Mouse (Mus musculus): ENCODE data around the gene Lrrc3c. TPM values are rescaled to one million over a fixed set of nuclear protein-coding genes. Genes with fewer than 3 reads are reported as not detected.
"Not testable (repeated sequence)": the region's sequence is repeated elsewhere in the genome, so short reads cannot be mapped to it uniquely, and the experiment has no call there.

Gene Lrrc3c
- polyA plus RNA-seq, 1 experiment from 2014 or later, result not detected

DNA sequence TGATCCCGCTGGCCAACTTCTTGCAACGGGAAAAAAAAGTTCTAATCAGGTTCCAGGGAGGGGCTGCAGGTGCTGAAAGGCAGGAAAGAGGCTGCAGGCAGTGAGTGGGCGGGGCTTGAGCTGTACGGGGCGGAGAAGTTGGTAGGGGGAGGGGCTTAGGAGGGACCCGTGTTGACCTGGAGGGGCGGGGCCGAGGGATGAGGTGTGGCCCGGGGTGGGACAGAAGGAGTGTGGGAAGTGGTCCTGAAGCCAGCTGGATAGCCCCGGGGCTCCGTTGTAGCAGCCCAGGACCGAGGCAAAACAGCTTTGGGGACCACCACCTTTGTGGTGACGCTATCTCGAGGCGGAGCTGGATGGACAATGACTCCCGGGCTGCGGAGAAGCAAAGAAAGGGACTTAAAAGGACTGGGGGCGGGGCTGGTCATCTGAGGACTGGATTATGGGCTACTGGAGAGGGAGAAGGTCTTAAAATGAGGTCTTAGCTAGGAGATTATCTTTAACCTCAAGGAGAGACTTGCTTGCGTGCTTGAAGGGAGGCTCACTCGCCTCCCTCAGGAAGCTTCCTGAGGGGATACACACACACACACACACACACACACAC is 4.1 kb downstream of the Lrrc3c start:
- H3K9me3 ChIP-seq (ENCODE audit: control insufficient read depth, low read length), result no peaks in the 10 kb centered on the region
- peak; percentile 25 for DNase-seq
- no peaks in the 10 kb centered on the region for H3K36me3 ChIP-seq (ENCODE audit: control insufficient read depth, insufficient read depth, low read length)
- H3K27me3 ChIP-seq (ENCODE audit: control insufficient read depth, insufficient read depth, low read length), result peaks cover 4% of the 10 kb centered on the region; the same call in 1 of the 2 replicates
- no peak overlapping the region for H3K27ac ChIP-seq (replicated peaks; ENCODE audit: low read depth, low read length)
- peaks cover 4% of the 10 kb centered on the region; the same call in 1 of the 2 replicates for H3K4me1 ChIP-seq (ENCODE audit: control insufficient read depth, insufficient read depth, low read length)
- H3K4me3 ChIP-seq (replicated peaks; ENCODE audit: low read depth, low read length), result peak overlapping the region; percentile 19
- no peak for ATAC-seq (ENCODE audit: low FRiP score, low TSS enrichment)
- under 1% methylated on average over 20 of the region's 20 CpGs for WGBS
- H3K4me2 ChIP-seq (ENCODE audit: low read length), result peak overlapping the region; percentile 52
- H3K9ac ChIP-seq (replicated peaks; ENCODE audit: low read length), result peak overlapping the region; percentile 29; the same call in 1 of the 2 replicates

GRCm38 (mm10) chr11:98603953-98604352 is 5.9 kb downstream of the Lrrc3c start:
- DNase-seq, result no peak
- no peak overlapping the region for H3K4me3 ChIP-seq (replicated peaks; ENCODE audit: low read depth, low read length)

GRCm38 (mm10) chr11:98604911-98605310 is 6.8 kb downstream of the Lrrc3c start:
- not testable (repeated sequence) for ATAC-seq (ENCODE audit: low FRiP score, low TSS enrichment); H3K27ac ChIP-seq (replicated peaks; ENCODE audit: low read depth, low read length); H3K27me3 ChIP-seq (ENCODE audit: control insufficient read depth, insufficient read depth, low read length); DNase-seq; H3K4me2 ChIP-seq (ENCODE audit: low read length); H3K36me3 ChIP-seq (ENCODE audit: control insufficient read depth, insufficient read depth, low read length); H3K4me3 ChIP-seq (replicated peaks; ENCODE audit: low read depth, low read length); H3K9ac ChIP-seq (replicated peaks; ENCODE audit: low read length); H3K9me3 ChIP-seq (ENCODE audit: control insufficient read depth, low read length); H3K4me1 ChIP-seq (ENCODE audit: control insufficient read depth, insufficient read depth, low read length)
- WGBS, result 72% methylated on average over 6 of the region's 6 CpGs

More at GRCm38 (mm10) chr11:98603953-98604352, 5.9 kb downstream of the Lrrc3c start:
- H3K36me3 ChIP-seq (ENCODE audit: control insufficient read depth, insufficient read depth, low read length), result no peaks in the 10 kb centered on the region
- no peak overlapping the region for H3K9ac ChIP-seq (replicated peaks; ENCODE audit: low read length)
- H3K4me2 ChIP-seq (ENCODE audit: low read length), result no peak overlapping the region
- no peaks in the 10 kb centered on the region for H3K9me3 ChIP-seq (ENCODE audit: control insufficient read depth, low read length)
- peaks cover 4% of the 10 kb centered on the region; the same call in 1 of the 2 replicates for H3K4me1 ChIP-seq (ENCODE audit: control insufficient read depth, insufficient read depth, low read length)
- H3K27ac ChIP-seq (replicated peaks; ENCODE audit: low read depth, low read length), result no peak overlapping the region
- peaks cover 4% of the 10 kb centered on the region; the same call in 1 of the 2 replicates for H3K27me3 ChIP-seq (ENCODE audit: control insufficient read depth, insufficient read depth, low read length)
- no peak for ATAC-seq (ENCODE audit: low FRiP score, low TSS enrichment)
- WGBS, result 87% methylated on average over 2 of the region's 2 CpGs

- Histone ChIP-seq H3K27ac (replicated peaks; ENCODE audit: low read depth, low read length) (no peak overlapping the region), H3K4me3 (replicated peaks; ENCODE audit: low read depth, low read length) (no peak overlapping the region), H3K4me1 (ENCODE audit: control insufficient read depth, insufficient read depth, low read length) (peaks cover 4% of the 10 kb centered on the region; the same call in 1 of the 2 replicates), H3K9me3 (ENCODE audit: control insufficient read depth, low read length) (no peaks in the 10 kb centered on the region), H3K4me2 (ENCODE audit: low read length) (no peak overlapping the region), H3K36me3 (ENCODE audit: control insufficient read depth, insufficient read depth, low read length) (no peaks in the 10 kb centered on the region), H3K9ac (replicated peaks; ENCODE audit: low read length) (no peak overlapping the region), H3K27me3 (ENCODE audit: control insufficient read depth, insufficient read depth, low read length) (no peaks in the 10 kb centered on the region)
- ATAC-seq (ENCODE audit: low FRiP score, low TSS enrichment), result no peak
- peak; percentile 85 for DNase-seq
- WGBS, result 6% methylated on average over 3 of the region's 3 CpGs
These were observed 8.7 kb downstream of the Lrrc3c start for GRCm38 (mm10) chr11:98606763-98607162.

DNA sequence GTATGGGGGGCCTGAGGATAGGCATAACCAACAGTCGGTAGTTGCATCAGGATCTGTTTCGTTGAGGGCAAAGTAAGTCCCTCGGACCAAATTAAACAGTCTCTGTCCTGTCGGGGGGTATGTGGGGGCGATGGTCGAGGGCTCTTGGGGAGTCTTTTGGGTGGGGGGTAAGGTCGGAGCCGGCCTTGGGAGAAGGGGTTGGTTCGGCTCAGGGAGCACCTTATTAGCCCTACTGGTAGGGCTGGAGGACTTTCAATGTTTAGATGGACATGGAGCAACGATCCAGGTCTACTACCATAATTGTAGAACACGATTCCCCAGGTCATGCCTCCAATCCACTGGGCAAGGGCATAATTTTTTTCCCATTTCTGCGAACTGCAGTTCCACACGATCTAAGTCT is 22.7 kb downstream of the Lrrc3c start:
- no peak overlapping the region for H3K27ac ChIP-seq (replicated peaks; ENCODE audit: low read depth, low read length)
- no peak overlapping the region for H3K4me3 ChIP-seq (replicated peaks; ENCODE audit: low read depth, low read length)
- no peak overlapping the region for H3K4me2 ChIP-seq (ENCODE audit: low read length)
- DNase-seq, result no peak
- ATAC-seq (ENCODE audit: low FRiP score, low TSS enrichment), result no peak
- WGBS, result 95% methylated on average over 13 of the region's 13 CpGs
- H3K27me3 ChIP-seq (ENCODE audit: control insufficient read depth, insufficient read depth, low read length), result no peaks in the 10 kb centered on the region
- H3K36me3 ChIP-seq (ENCODE audit: control insufficient read depth, insufficient read depth, low read length), result no peaks in the 10 kb centered on the region
- H3K9ac ChIP-seq (replicated peaks; ENCODE audit: low read length), result no peak overlapping the region
- no peaks in the 10 kb centered on the region for H3K9me3 ChIP-seq (ENCODE audit: control insufficient read depth, low read length)
- no peaks in the 10 kb centered on the region for H3K4me1 ChIP-seq (ENCODE audit: control insufficient read depth, insufficient read depth, low read length)

GRCm38 (mm10) chr11:98623981-98624380 is 25.9 kb downstream of the Lrrc3c start:
- H3K4me3 ChIP-seq (replicated peaks; ENCODE audit: low read depth, low read length); H3K36me3 ChIP-seq (ENCODE audit: control insufficient read depth, insufficient read depth, low read length); H3K9me3 ChIP-seq (ENCODE audit: control insufficient read depth, low read length); H3K27me3 ChIP-seq (ENCODE audit: control insufficient read depth, insufficient read depth, low read length); H3K9ac ChIP-seq (replicated peaks; ENCODE audit: low read length); H3K4me1 ChIP-seq (ENCODE audit: control insufficient read depth, insufficient read depth, low read length); H3K27ac ChIP-seq (replicated peaks; ENCODE audit: low read depth, low read length); DNase-seq; ATAC-seq (ENCODE audit: low FRiP score, low TSS enrichment); H3K4me2 ChIP-seq (ENCODE audit: low read length): not testable (repeated sequence)
- 81% methylated on average over 6 of the region's 6 CpGs for WGBS

GRCm38 (mm10) chr11:98624381-98624780 is 26.3 kb downstream of the Lrrc3c start:
- not testable (repeated sequence) for H3K4me3 ChIP-seq (replicated peaks; ENCODE audit: low read depth, low read length); H3K36me3 ChIP-seq (ENCODE audit: control insufficient read depth, insufficient read depth, low read length); H3K9me3 ChIP-seq (ENCODE audit: control insufficient read depth, low read length); ATAC-seq (ENCODE audit: low FRiP score, low TSS enrichment); H3K4me2 ChIP-seq (ENCODE audit: low read length); DNase-seq; H3K27me3 ChIP-seq (ENCODE audit: control insufficient read depth, insufficient read depth, low read length); H3K4me1 ChIP-seq (ENCODE audit: control insufficient read depth, insufficient read depth, low read length); H3K27ac ChIP-seq (replicated peaks; ENCODE audit: low read depth, low read length); H3K9ac ChIP-seq (replicated peaks; ENCODE audit: low read length)
- WGBS, result 98% methylated on average over 2 of the region's 2 CpGs

GRCm38 (mm10) chr11:98625611-98626410 is 27.7 kb downstream of the Lrrc3c start, which contains the start of the genes Gm12355 and Gsdma3:
Gm12355 (minus strand) TSS chr11:98625661.
Gsdma3 (plus strand) TSS chr11:98626360.
- H3K4me2 ChIP-seq (ENCODE audit: low read length), result no peak within 1 kb of the TSS
- no peak for ATAC-seq (ENCODE audit: low FRiP score, low TSS enrichment)
- WGBS, result 91% methylated on average over 10 of the region's 10 CpGs
- H3K9me3 ChIP-seq (ENCODE audit: control insufficient read depth, low read length), result no peaks in the 10 kb centered on the region
- no peaks in the 10 kb centered on the region for H3K36me3 ChIP-seq (ENCODE audit: control insufficient read depth, insufficient read depth, low read length)
- H3K27ac ChIP-seq (replicated peaks; ENCODE audit: low read depth, low read length), result no peak within 1 kb of the TSS
- no peak within 1 kb of the TSS for H3K4me3 ChIP-seq (replicated peaks; ENCODE audit: low read depth, low read length)
- no peak for DNase-seq
- H3K9ac ChIP-seq (replicated peaks; ENCODE audit: low read length), result no peak within 1 kb of the TSS
- no peaks in the 10 kb centered on the region for H3K4me1 ChIP-seq (ENCODE audit: control insufficient read depth, insufficient read depth, low read length)
- no peaks in the 10 kb centered on the region for H3K27me3 ChIP-seq (ENCODE audit: control insufficient read depth, insufficient read depth, low read length)

All from midbrain, embryonic 14.5 days (tissue).